Mouse (Mus musculus) cortical plate, adult 2 months (tissue): ENCODE measurements at regions not wholly inside any gene's neighbourhood (a gene's known extent, or its start where the extent isn't known, plus 50 kb on each side); places are given as distances from the start of the nearest gene placed in this dataset.

Source experiments
- CTCF ChIP-seq: fragments of 200-500 bp; IDR thresholded peaks from 2 replicates; pipeline ENCODE4 v1.5.1; 2011; ENCODE audit warnings: mild to moderate bottlenecking, control low read depth, low read length; ENCODE audit not compliant: insufficient read depth; ENCODE audit errors: extremely low read depth
- POLR2A ChIP-seq: fragments of 200-500 bp; IDR thresholded peaks from 2 replicates; pipeline ENCODE4 v1.6.1; 2011; ENCODE audit warnings: mild to moderate bottlenecking, low read length, control low read depth; ENCODE audit not compliant: insufficient read depth; ENCODE audit errors: extremely low read depth

DNA sequence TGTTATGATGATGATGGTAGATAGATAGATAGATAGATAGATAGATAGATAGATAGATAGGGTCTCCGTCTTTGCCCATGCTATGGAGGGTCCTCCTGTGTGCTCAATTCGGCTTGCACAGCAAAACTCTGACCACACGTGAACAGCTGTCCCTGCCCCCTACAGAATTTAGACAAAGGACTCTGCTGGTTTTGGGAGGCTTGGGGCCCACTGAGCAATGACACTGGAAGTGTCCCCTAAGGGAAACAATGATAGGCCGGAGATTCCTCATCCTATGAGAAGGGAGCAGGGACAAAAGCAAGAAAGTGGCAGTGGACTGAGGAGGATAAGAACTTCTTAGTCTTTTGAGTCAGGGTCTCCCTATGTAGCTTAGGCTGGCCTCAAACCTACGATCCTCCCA is 69.8 kb upstream of the Cd28 start:
- TF ChIP-seq CTCF (no peak), POLR2A (no peak)
